Mouse (Mus musculus) layer of hippocampus, postnatal 25 days (tissue): ENCODE measurements around the gene Anapc16. TPM values are rescaled to one million over a fixed set of nuclear protein-coding genes. Genes with fewer than 3 reads are reported as not detected.

Experiments used
- total RNA-seq, 2 experiments: library from RNA; stranded (reverse); gene quantifications; 2 replicates each; pipeline ENCODE4 v1.2.3; 2021

Anapc16 gene
- total RNA-seq, 2 experiments from 2014 or later: 59.3 to 77.3 TPM

Other genes with a start within 250 kb of the Anapc16 start
- 10 to 100 TPM; 53.3 to 54.0 TPM for gene Dnajb12, start 123.6 kb downstream of the Anapc16 start, total RNA-seq
- gene Ddit4, start 51.3 kb downstream of the Anapc16 start, total RNA-seq: 10 to 100 TPM; 77.1 to 100.0 TPM
- gene Ascc1, start 330 bp downstream of the Anapc16 start, total RNA-seq: 10 to 100 TPM; 16.7 to 18.1 TPM
- gene Spock2, start 103.1 kb upstream of the Anapc16 start, total RNA-seq: 100 to 1,000 TPM; 509 to 518 TPM
- gene Chst3, start 216.1 kb upstream of the Anapc16 start, total RNA-seq: 1 to 10 TPM; 2.8 to 3.1 TPM